Mouse (Mus musculus) limb, embryonic 12.5 days (tissue): ENCODE measurements at regions not wholly inside any gene's neighbourhood (a gene's known extent, or its start where the extent isn't known, plus 50 kb on each side); places are given as distances from the start of the nearest gene placed in this dataset.

Source experiments
- ATAC-seq: fragments of 200-750 bp; cut with Nextera tagmentation; 2 replicates; pipeline ENCODE4 v1.8.0; 2017; ENCODE audit warnings: low read depth, moderate TSS enrichment; ENCODE audit not compliant: insufficient number of reproducible peaks, insufficient read depth, low FRiP score, low TSS enrichment
- H3K27ac ChIP-seq: fragments of 300-500 bp; sonication (generic); 2 replicates; pipeline ENCODE4 v1.5.1; 2016; ENCODE audit warnings: mild to moderate bottlenecking, moderate library complexity
- H3K27me3 ChIP-seq: fragments of 300-500 bp; sonication (generic); 2 replicates; pipeline ENCODE4 v1.6.1; 2016; ENCODE audit warnings: mild to moderate bottlenecking, moderate library complexity
- H3K36me3 ChIP-seq: fragments of 300-500 bp; sonication (generic); 2 replicates; pipeline ENCODE4 v1.6.1; 2016; ENCODE audit warnings: mild to moderate bottlenecking, moderate library complexity
- H3K4me1 ChIP-seq: fragments of 300-500 bp; sonication (generic); replicated peaks from 2 replicates; pipeline ENCODE4 v1.6.1; 2016
- H3K4me2 ChIP-seq: fragments of 300-500 bp; sonication (generic); 2 replicates; pipeline ENCODE4 v1.6.1; 2016; ENCODE audit warnings: mild to moderate bottlenecking, moderate library complexity
- H3K4me3 ChIP-seq: fragments of 300-500 bp; sonication (generic); replicated peaks from 2 replicates; pipeline ENCODE4 v1.5.1; 2016; ENCODE audit warnings: mild to moderate bottlenecking
- H3K9ac ChIP-seq: fragments of 300-500 bp; sonication (generic); replicated peaks from 2 replicates; pipeline ENCODE4 v1.6.1; 2016; ENCODE audit warnings: mild to moderate bottlenecking, moderate library complexity
- H3K9me3 ChIP-seq: fragments of 300-500 bp; sonication (generic); 2 replicates; pipeline ENCODE4 v1.6.1; 2016; ENCODE audit warnings: mild to moderate bottlenecking, moderate library complexity
- WGBS: fragments of 180-500 bp; shearing (Covaris S2); methylation state at CpG from one replicate; pipeline ENCODE4 v1.1.7; 2016; 5-methylcytosine and 5-hydroxymethylcytosine counted together

DNA sequence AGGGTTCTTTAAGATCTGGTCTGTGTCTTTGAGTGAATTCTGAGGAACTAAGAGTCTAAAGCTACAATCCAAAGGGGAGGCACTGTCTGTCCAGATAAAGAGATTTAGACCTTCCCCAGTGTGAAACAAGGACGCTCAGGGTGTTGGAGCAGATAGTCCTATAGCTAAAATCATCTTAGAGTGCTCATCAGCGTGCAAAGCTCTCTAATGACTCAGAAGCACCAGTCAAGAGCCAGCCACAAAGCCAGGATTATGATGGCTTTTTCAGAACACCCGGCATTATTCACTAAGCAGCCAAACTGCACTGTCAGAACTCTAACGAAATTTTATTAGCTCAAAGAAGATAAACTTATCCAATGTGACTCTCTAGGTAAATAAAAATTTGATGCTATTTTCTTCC, 138.1 kb downstream of the Ice1 start:
- 63% methylated on average over 4 of the region's 4 CpGs for whole genome bisulfite sequencing
- no peaks in the 10 kb centered on the region for H3K27me3 ChIP-seq
- no peaks in the 10 kb centered on the region for H3K4me1 ChIP-seq
- H3K36me3 ChIP-seq = no peaks in the 10 kb centered on the region
- H3K4me2 ChIP-seq = no peak overlapping the region
- H3K4me3 ChIP-seq = no peak overlapping the region
- no peak overlapping the region for H3K27ac ChIP-seq
- H3K9ac ChIP-seq = no peak overlapping the region
- ATAC-seq = no peak
- H3K9me3 ChIP-seq = no peaks in the 10 kb centered on the region
